14 mouse cellular contexts compared by ENCODE assay signal in genomic region chr4:134758367-134758766, GRCm38 (mm10). TPM values are rescaled to one million over a fixed set of nuclear protein-coding genes. Genes with fewer than 3 reads are reported as not detected.
DNase-seq lines count a peak whose midpoint lies in the region; ATAC-seq and TF ChIP-seq lines count a peak whose summit lies in the region.
"Had no signal": no experiment of that assay in that cellular context is flagged by ENCODE, and none has a peak within 500 bp of the region (broad histone marks: within the 10 kb centered on the region; RNA-seq: fewer than 3 reads in every experiment).

No protein-coding gene starts in this region.

- H3K9ac ChIP-seq in hindbrain, embryonic 12.5 days: no peak overlapping the region
- H3K9ac ChIP-seq in liver, embryonic 14.5 days (replicated peaks): peak overlapping the region; percentile 34
- H3K9ac ChIP-seq: neural tube, embryonic 13.5 days had no signal

- TF ChIP-seq EP300 in liver, embryonic 14.5 days (IDR thresholded peaks at IDR 0.05; ENCODE audit: low read depth): no peak

- no peak overlapping the region for H3K4me2 ChIP-seq in hindbrain, embryonic 12.5 days (replicated peaks)
- H3K4me2 ChIP-seq in liver, embryonic 14.5 days (ENCODE audit: low read depth): no peak overlapping the region
- H3K4me2 ChIP-seq: neural tube, embryonic 13.5 days had no signal

- no peak overlapping the region for H3K4me3 ChIP-seq in hindbrain, embryonic 10.5 days
- H3K4me3 ChIP-seq in hindbrain, embryonic 12.5 days: no peak overlapping the region
- no peak overlapping the region for H3K4me3 ChIP-seq in liver, embryonic 14.5 days (ENCODE audit: insufficient read depth in 1 of 2, low read depth in 2 of 2, low read length in 2 of 2)
- no peak overlapping the region for H3K4me3 ChIP-seq in limb, embryonic 10.5 days
- H3K4me3 ChIP-seq: forebrain, embryonic 10.5 days; layer of hippocampus, adult 2 months; neural tube, embryonic 13.5 days had no signal

- WGBS in hindbrain, embryonic 10.5 days: 84% methylated on average over 4 of the region's 4 CpGs
- WGBS in hindbrain, embryonic 12.5 days: 80% methylated on average over 4 of the region's 4 CpGs
- 73% methylated on average over 4 of the region's 4 CpGs for WGBS in liver, embryonic 14.5 days (ENCODE audit: insufficient replicate concordance)
- 81% methylated on average over 4 of the region's 4 CpGs for whole genome bisulfite sequencing in limb, embryonic 10.5 days

- H3K36me3 ChIP-seq in hindbrain, embryonic 10.5 days: no peaks in the 10 kb centered on the region
- H3K36me3 ChIP-seq in hindbrain, embryonic 12.5 days: no peaks in the 10 kb centered on the region
- H3K36me3 ChIP-seq in liver, embryonic 14.5 days (replicated peaks; ENCODE audit: control insufficient read depth, insufficient read depth, low read depth): peaks cover 5% of the 10 kb centered on the region
- H3K36me3 ChIP-seq in limb, embryonic 10.5 days: no peaks in the 10 kb centered on the region
- H3K36me3 ChIP-seq: forebrain, embryonic 10.5 days; neural tube, embryonic 13.5 days had no signal

- peak overlapping the region; percentile 12; the same call in 1 of the 2 replicates for H3K27ac ChIP-seq in hindbrain, embryonic 10.5 days
- H3K27ac ChIP-seq in hindbrain, embryonic 12.5 days: no peak overlapping the region
- H3K27ac ChIP-seq in liver, embryonic 14.5 days: peak overlapping the region; percentile 81
- H3K27ac ChIP-seq in limb, embryonic 10.5 days: no peak overlapping the region
- H3K27ac ChIP-seq: forebrain, embryonic 10.5 days; hindbrain, postnatal 0 days; layer of hippocampus, adult 2 months; neural tube, embryonic 13.5 days had no signal

- no peaks in the 10 kb centered on the region for H3K9me3 ChIP-seq in hindbrain, embryonic 10.5 days
- H3K9me3 ChIP-seq in hindbrain, embryonic 12.5 days (replicated peaks): no peaks in the 10 kb centered on the region
- no peaks in the 10 kb centered on the region for H3K9me3 ChIP-seq in liver, embryonic 14.5 days (ENCODE audit: control insufficient read depth, low read length)
- no peaks in the 10 kb centered on the region for H3K9me3 ChIP-seq in limb, embryonic 10.5 days (replicated peaks)
- H3K9me3 ChIP-seq: forebrain, embryonic 10.5 days; neural tube, embryonic 13.5 days had no signal

- DNase-seq in adrenal gland, postnatal 36 days: peak; percentile 49 to 50
- no peak for DNase-seq in adrenal gland, postnatal 25 days
- DNase-seq in hindbrain, embryonic 10.5 days (ENCODE audit: low spot score): no peak
- peak; percentile 79 for DNase-seq in 416B (ENCODE audit: low read depth)
- DNase-seq in liver, embryonic 14.5 days (ENCODE audit: low read depth in 3 of 3, low spot score in 3 of 3): no peak
- DNase-seq in T-cell, adult 2 months (ENCODE audit: low spot score): no peak
- DNase-seq in limb, embryonic 10.5 days (ENCODE audit: low spot score): no peak
- DNase-seq: cerebellum, adult 2 months; right cerebral cortex, postnatal 25 days had no signal

- TF ChIP-seq CTCF in liver, embryonic 14.5 days (IDR thresholded peaks at IDR 0.05; ENCODE audit: low read depth): no peak

- H3K27me3 ChIP-seq in hindbrain, embryonic 10.5 days (ENCODE audit: insufficient read depth, poor library complexity, severe bottlenecking): no peaks in the 10 kb centered on the region
- no peaks in the 10 kb centered on the region for H3K27me3 ChIP-seq in hindbrain, embryonic 12.5 days
- no peaks in the 10 kb centered on the region for H3K27me3 ChIP-seq in liver, embryonic 14.5 days (ENCODE audit: control insufficient read depth, insufficient read depth, low read length)
- H3K27me3 ChIP-seq in limb, embryonic 10.5 days (ENCODE audit: low read depth, poor library complexity, severe bottlenecking): no peaks in the 10 kb centered on the region
- H3K27me3 ChIP-seq: neural tube, embryonic 13.5 days had no signal

- peaks cover 72% of the 10 kb centered on the region for H3K4me1 ChIP-seq in hindbrain, embryonic 10.5 days (replicated peaks)
- peaks cover 21% of the 10 kb centered on the region for H3K4me1 ChIP-seq in hindbrain, embryonic 12.5 days
- peaks cover 51 to 63% of the 10 kb centered on the region in 2 experiments for H3K4me1 ChIP-seq in liver, embryonic 14.5 days (replicated peaks; ENCODE audit: control insufficient read depth in 2 of 2, insufficient read depth in 2 of 2, low read length in 1 of 2)
- H3K4me1 ChIP-seq in limb, embryonic 10.5 days: peaks cover 79% of the 10 kb centered on the region

- ATAC-seq in hindbrain, embryonic 12.5 days (ENCODE audit: low FRiP score): no peak
- no peak for ATAC-seq in liver, embryonic 14.5 days (ENCODE audit: insufficient read depth)
- ATAC-seq: hindbrain, postnatal 0 days had no signal

RNA-seq across cellular contexts. Expression of gene Ldlrap1, which starts 9.5 kb away (rescaled TPM):
- 10 to 100 TPM; 47.5 to 52.9 TPM for total RNA-seq in adrenal gland, postnatal 36 days (2021)
- 42.4 and 43.3 TPM in 2 replicates for total RNA-seq in adrenal gland, postnatal 25 days (2021)
- polyA plus RNA-seq in hindbrain, embryonic 10.5 days (2016; fragmentation: Nextera tagmentation; extraction: Ambion mirVana): 9.7 and 11.4 TPM in 2 replicates
- polyA plus RNA-seq in hindbrain, embryonic 12.5 days (2016; fragmentation: Nextera tagmentation; extraction: Ambion mirVana): 7.8 and 10.4 TPM in 2 replicates
- 7.0 and 9.1 TPM in 2 replicates for polyA plus RNA-seq in liver, embryonic 14.5 days (2012; rRNA removed)
- polyA plus RNA-seq in liver, embryonic 14.5 days (2014; fragmentation: Nextera tagmentation; extraction: Ambion mirVana): 13.4 and 19.2 TPM in 2 replicates
- 14.4 and 20.4 TPM in 2 replicates for polyA plus RNA-seq in limb, embryonic 10.5 days (2016; fragmentation: Nextera tagmentation; extraction: Ambion mirVana)

RNA-seq across cellular contexts. Expression of gene Man1c1, which starts 54.3 kb away (rescaled TPM):
- total RNA-seq in adrenal gland, postnatal 36 days (2021): 10 to 100 TPM; 18.5 to 24.7 TPM
- total RNA-seq in adrenal gland, postnatal 25 days (2021): 16.7 and 22.0 TPM in 2 replicates
- polyA plus RNA-seq in hindbrain, embryonic 10.5 days (2016; fragmentation: Nextera tagmentation; extraction: Ambion mirVana): 3.7 and 4.1 TPM in 2 replicates
- 6.4 and 7.4 TPM in 2 replicates for polyA plus RNA-seq in hindbrain, embryonic 12.5 days (2016; fragmentation: Nextera tagmentation; extraction: Ambion mirVana)
- polyA plus RNA-seq in liver, embryonic 14.5 days (2012; rRNA removed): 1.6 and 1.9 TPM in 2 replicates
- 1.00 and 1.2 TPM in 2 replicates for polyA plus RNA-seq in liver, embryonic 14.5 days (2014; fragmentation: Nextera tagmentation; extraction: Ambion mirVana)
- 1.6 and 2.0 TPM in 2 replicates for polyA plus RNA-seq in limb, embryonic 10.5 days (2016; fragmentation: Nextera tagmentation; extraction: Ambion mirVana)

Comparison
In these comparisons a context has a peak if more than half of its experiments do, and no peak if none do; other contexts are left out.
1. DNase-seq: peak in adrenal gland, postnatal 36 days (2 of 2) and 416B (single experiment); none in adrenal gland, postnatal 25 days (single experiment), hindbrain, embryonic 10.5 days (single experiment), liver, embryonic 14.5 days (0 of 3), T-cell, adult 2 months (single experiment) and limb, embryonic 10.5 days (single experiment).
2. H3K27ac ChIP-seq: peak in hindbrain, embryonic 10.5 days (single experiment) and liver, embryonic 14.5 days (single experiment); none in hindbrain, embryonic 12.5 days (single experiment) and limb, embryonic 10.5 days (single experiment).